Mouse (Mus musculus) midbrain, embryonic 12.5 days (tissue): ENCODE data around the gene Repin1. TPM values are rescaled to one million over a fixed set of nuclear protein-coding genes. Genes with fewer than 3 reads are reported as not detected.

ENCODE experiments used
- polyA plus RNA-seq: library from polyadenylated mRNA; unstranded; fragments of >200 nt; fragmentation: Nextera tagmentation; extraction: Ambion mirVana; gene quantifications from 2 replicates; pipeline ENCODE4 v1.2.1, GENCODE M21; 2016

The Repin1 gene
- polyA plus RNA-seq, 1 experiment from 2014 or later, result 54.1 TPM

Other genes with a start within 250 kb of the Repin1 start
- gene Krba1, start 198.3 kb upstream of the Repin1 start, polyA plus RNA-seq, result 26.4 and 27.8 TPM in 2 replicates
- 19.9 and 22.9 TPM in 2 replicates for gene Zfp467, start 148.1 kb upstream of the Repin1 start, polyA plus RNA-seq
- gene Sspo, start 145.7 kb upstream of the Repin1 start, polyA plus RNA-seq, result 0.10 and 0.22 TPM in 2 replicates
- 85.7 and 89.9 TPM in 2 replicates for gene Atp6v0e2, start 56.3 kb upstream of the Repin1 start, polyA plus RNA-seq
- gene Lrrc61, start 39.1 kb upstream of the Repin1 start, polyA plus RNA-seq, result 18.1 and 22.3 TPM in 2 replicates
- 1.7 and 3.1 TPM in 2 replicates for gene Rarres2, start 21.1 kb upstream of the Repin1 start, polyA plus RNA-seq
- not detected in 2 replicates for gene Gm45021, start 4.3 kb upstream of the Repin1 start, polyA plus RNA-seq
- gene Gm44965, start 58 bp downstream of the Repin1 start, polyA plus RNA-seq, result 0.65 TPM in 1 of 2 replicates, not detected in the other
- 13.3 and 15.7 TPM in 2 replicates for gene Zfp775, start 8.2 kb downstream of the Repin1 start, polyA plus RNA-seq
- gene AI854703, start 32.9 kb downstream of the Repin1 start, polyA plus RNA-seq, result 1.4 and 1.5 TPM in 2 replicates
- 0.45 and 0.77 TPM in 2 replicates for gene Gimap8, start 53.4 kb downstream of the Repin1 start, polyA plus RNA-seq
- gene Gimap9, start 82.2 kb downstream of the Repin1 start, polyA plus RNA-seq, result 1.7 and 2.6 TPM in 2 replicates
- gene Gimap4, start 90.7 kb downstream of the Repin1 start, polyA plus RNA-seq, result 2.3 and 3.0 TPM in 2 replicates
- 5.7 and 6.9 TPM in 2 replicates for gene Gimap6, start 114.3 kb downstream of the Repin1 start, polyA plus RNA-seq
- gene Gm28053, start 124.7 kb downstream of the Repin1 start, polyA plus RNA-seq, result not detected in 2 replicates
- gene Gimap7, start 124.7 kb downstream of the Repin1 start, polyA plus RNA-seq, result not detected in 2 replicates
- 5.0 and 5.5 TPM in 2 replicates for gene Gimap1, start 145.2 kb downstream of the Repin1 start, polyA plus RNA-seq
- gene Gimap5, start 152.3 kb downstream of the Repin1 start, polyA plus RNA-seq, result 0.87 and 0.97 TPM in 2 replicates
- not detected in 2 replicates for gene Gimap3, start 177.0 kb downstream of the Repin1 start, polyA plus RNA-seq
- 18.5 and 18.6 TPM in 2 replicates for gene Tmem176a, start 247.0 kb downstream of the Repin1 start, polyA plus RNA-seq
- 64.5 and 86.7 TPM in 2 replicates for gene Tmem176b, start 247.6 kb downstream of the Repin1 start, polyA plus RNA-seq